Mouse (Mus musculus): Measurements from ENCODE around the gene Cemip2.

Gene Cemip2

DNA sequence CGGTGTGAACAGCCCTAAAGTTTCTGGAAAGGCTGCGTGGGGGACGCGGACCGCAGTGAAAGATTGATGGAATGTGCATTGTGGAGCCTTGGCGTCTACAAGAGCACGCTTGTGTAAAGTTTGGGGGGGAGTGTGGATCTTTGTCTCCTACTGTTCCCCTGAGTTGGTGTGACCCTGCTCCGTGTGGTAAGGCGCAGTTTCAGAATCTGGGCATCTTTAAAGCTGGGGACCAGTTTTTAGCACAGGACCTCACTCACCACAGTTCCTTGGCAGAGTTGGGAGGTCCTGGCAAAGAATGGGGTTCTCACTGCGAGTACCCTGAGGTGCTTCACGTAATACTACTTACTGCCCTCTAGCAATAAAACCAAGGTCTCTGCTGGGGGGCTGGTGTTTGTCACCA lies 964 bp downstream of the Cemip2 start:
- DNase-seq (ENCODE audit: low spot score), result no peak

DNA sequence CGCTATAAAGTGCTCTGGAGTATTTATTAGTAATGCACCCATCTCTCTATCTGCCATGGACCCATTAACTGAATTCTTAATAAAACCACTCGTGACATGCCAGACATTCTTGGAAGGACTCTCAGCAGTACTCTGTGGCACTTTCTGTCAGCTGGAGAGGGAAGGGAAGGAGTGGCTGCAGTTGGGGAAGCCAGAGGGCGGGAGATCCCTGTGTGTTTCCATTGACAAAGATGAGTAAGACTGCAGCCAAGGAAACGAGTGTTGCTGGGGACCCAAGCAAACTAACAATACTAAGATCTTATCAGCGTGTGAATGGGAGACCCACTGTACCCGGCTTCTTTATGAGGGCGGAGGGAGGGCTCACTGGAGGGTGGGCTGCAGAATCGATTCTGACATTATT lies 2.5 kb downstream of the Cemip2 start:
- no peak for DNase-seq (ENCODE audit: low spot score)

GRCm38 (mm10) chr19:21781066-21781786 lies 3.1 kb downstream of the Cemip2 start:
- DNase-seq (ENCODE audit: low spot score), result no peak

DNA sequence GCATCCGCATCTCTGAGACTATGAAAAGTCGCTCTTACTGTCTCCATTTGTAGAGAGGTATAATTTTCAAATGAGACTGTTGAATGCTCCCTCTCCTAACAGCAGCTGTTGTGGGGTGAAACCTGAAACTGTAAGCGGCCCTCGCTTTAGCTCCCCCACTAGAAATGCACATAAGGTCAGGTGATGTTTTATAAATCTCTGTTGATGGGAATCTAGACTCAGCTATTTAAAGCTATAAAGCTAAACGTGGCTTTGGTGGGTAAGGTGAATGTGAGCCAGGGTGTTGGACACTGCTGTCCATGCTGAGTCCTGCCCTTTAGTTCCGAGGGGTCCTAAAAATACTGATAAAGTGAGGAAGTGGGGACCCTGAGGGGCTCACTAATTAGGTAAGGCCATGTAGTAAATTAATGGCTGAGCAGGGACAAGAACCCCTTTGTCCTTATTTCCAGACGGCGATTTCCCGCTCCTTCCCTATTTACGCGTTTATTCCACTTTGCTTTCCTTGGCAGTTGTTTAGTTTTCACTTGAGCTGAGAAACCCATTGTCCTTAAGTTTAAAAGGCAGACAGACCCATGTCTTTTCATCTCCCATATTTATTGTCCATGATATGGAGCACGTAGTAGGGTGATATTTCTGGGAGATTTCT lies 3.8 kb downstream of the Cemip2 start:
- DNase-seq (ENCODE audit: low spot score), result no peak

DNA sequence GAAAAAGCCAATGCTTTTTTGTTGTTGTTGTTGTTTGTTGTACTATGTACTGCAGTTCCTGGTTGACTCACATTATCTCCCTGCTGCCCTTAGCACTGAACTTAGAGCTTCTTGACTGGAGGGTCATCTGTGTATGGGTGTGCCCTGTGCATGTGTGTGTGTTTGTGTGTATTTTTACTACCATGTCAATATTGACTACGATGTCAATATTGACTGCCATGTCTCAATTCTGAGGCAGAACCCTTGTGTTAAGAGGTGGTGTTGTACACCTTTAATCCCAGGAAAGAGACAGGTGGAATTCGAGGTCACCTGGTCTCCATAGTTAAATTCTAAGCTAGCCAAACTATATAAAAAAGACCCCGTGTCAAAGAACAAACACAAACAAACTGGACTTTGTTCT lies 5.6 kb downstream of the Cemip2 start:
- DNase-seq (ENCODE audit: low spot score), result no peak

DNA sequence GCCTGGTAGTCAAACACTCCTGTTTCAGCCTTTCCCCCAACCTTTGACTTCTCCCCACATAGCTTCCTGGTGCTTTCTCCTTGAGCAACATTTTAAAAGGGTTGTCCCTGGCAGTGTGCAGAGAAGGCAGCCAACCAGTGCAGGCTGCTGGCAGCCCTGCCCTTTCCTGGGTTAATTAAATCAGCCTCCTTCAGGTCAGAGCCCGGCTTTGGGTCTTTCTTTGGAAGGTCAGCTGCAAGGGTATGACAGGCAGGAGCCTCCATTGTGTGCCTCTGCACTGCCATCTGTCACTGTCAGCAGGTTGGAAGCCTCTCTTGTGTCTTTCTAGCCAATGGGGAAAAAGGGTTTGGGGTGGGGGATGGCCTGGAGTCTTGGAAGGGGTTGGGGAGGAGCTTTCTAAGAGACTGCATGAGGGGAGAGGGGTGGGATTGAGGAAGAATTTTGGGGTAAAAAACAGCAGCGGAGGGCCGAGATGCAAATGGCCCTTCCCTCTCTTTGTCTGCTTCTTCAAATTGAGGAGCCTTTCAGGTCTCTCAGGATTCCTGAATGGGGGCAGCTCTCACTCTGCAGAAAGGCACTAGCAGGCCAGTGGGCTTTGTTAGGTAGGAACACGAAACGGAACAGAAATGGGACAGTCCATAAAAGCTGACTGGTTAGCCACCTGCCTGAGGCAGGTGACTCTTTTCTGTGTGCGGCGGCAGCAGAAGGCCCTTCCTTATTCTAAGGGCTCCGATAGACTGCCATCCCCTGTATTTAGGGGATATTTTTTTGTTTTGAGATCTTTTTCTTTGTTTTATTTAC lies 6.4 kb downstream of the Cemip2 start:
- DNase-seq (ENCODE audit: low spot score), result no peak

GRCm38 (mm10) chr19:21785132-21785528 lies 7.0 kb downstream of the Cemip2 start:
- DNase-seq (ENCODE audit: low spot score), result no peak

DNA sequence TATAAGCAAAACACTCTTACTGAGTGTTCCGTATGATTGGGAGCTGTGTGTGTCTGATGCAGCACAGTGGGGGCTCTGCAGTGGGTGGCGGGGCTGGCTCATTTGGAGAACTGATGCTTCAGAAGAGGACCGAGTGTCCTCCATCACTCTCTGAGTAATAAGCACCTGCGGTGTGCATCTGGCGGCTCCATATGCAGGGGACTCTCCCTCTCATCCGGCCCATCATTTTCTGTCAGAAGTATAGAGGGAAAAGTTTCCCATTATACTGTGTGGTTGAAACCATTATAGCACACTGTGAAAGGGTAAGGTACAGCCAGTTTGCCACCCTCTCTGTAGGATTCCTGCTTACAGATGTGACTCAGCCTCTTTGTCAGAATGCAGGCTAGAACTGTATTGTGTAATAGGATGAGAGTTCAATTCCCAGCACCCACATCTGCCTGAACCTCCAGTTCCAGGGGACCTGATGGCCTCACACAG lies 8.9 kb downstream of the Cemip2 start:
- DNase-seq (ENCODE audit: low spot score), result no peak

GRCm38 (mm10) chr19:21788999-21789398 lies 10.9 kb downstream of the Cemip2 start:
- DNase-seq (ENCODE audit: low spot score), result no peak

- DNase-seq (ENCODE audit: low spot score), result no peak
These were observed 11.5 kb downstream of the Cemip2 start for GRCm38 (mm10) chr19:21789676-21790075.

- DNase-seq (ENCODE audit: low spot score), result no peak
These were observed 13.2 kb downstream of the Cemip2 start for GRCm38 (mm10) chr19:21791386-21791785.

DNA sequence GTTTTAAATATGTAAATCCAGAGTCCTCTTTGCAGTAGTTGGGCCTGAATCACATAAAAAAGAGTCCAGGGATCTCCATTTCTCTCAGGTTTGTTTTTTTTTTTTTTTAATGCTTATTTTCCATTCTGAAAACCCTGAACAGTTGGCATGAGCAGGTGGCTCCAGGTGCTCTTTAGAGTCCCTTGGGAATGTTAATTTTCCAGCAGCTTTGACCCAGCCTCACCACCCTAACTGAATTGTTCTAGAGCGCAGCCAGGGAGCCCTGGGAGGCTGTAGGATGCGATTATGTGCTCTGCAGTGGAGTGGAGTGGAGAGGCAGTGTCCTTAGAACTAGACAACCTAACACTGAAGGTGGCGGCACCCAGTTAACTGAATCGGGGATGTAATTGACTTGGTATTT lies 13.7 kb downstream of the Cemip2 start:
- no peak for DNase-seq (ENCODE audit: low spot score)

DNA sequence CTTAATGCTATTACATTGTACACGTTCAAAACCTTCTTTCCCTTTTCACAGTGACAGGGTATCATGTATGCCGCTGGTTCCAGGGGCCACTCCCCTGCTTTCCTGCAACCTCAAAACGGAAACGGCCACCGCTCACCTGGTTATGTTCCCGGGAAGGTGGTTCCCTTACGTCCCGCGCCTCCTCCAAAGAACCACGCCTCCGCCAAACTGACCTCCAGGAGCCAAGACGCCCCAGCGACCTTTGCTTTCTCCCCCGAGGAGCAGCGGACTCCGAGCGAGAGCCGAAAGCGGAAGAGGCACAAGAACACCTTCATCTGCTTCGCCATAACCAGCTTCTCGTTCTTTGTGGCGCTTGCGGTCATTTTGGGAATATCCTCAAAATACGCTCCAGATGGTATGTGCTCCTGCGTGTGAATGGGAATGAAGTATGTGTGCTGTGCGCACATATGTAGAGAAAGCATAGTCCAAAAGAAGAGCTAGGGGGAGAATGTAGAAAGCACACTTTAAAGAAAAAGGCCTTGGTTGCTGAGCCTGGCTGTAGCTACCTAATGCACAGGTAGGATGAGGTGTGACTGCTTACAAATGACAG lies 14.5 kb downstream of the Cemip2 start:
- no peak for DNase-seq (ENCODE audit: low spot score)

DNA sequence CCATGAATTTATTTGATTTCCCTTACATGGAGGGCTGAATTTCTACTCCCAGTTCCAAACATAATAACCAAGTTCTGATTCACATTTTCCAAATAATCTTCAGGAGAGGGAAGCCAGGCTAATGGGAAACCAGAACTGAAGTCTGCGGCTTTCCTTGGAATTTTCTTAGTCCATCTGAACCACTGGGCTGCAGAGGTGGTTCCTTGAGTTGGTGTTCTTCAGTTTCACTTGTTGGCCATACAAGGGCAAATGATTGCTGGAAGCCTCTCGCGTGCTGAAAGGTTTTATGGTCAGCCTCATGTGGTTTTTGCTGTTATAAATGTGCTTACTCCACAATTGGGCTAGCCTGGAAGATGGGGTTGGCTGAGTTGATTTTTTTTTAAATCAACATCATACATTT lies 16.4 kb downstream of the Cemip2 start:
- DNase-seq (ENCODE audit: low spot score), result no peak

DNA sequence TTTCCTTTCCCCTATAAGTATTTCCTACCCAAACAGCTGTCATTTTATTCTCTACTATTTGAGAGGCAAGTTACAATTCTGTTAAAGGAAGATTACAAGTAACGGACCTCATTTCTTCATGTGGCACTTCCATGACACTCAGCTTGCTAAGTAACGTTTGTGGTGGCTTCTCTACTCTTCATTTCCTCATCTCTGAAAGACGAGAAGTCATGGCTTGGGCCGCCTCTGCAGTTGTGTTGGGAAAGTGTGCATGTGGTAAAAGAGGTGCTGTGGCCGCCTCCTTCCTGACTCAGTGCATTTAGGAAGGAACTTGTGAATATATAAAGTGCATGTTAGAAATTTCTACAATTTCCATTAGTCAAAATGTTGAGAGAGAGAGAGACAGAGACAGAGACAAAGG lies 18.2 kb downstream of the Cemip2 start:
- DNase-seq (ENCODE audit: low spot score), result no peak

DNA sequence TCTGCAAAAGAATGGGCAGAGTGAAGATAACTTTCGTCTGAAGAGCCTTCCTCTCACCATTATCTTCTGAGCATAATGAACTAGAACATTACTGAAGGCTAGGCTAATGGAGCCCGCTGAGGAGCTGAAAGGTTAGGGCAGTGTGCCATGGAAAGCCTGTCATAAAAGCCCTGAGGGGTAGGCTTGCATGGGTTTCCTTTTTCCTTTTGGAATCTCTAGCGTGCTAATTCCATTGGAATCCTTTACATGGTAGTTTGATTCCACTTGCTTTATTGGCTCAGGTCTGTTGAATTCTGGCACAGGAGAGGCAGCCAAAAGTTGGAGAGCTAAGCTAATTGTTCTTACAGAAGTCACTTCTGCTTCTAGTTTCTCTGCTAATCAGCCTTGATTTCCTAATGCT lies 20.6 kb downstream of the Cemip2 start:
- no peak for DNase-seq (ENCODE audit: low spot score)

- DNase-seq (ENCODE audit: low spot score), result no peak
These were observed 21.6 kb downstream of the Cemip2 start for GRCm38 (mm10) chr19:21799410-21800373.

DNA sequence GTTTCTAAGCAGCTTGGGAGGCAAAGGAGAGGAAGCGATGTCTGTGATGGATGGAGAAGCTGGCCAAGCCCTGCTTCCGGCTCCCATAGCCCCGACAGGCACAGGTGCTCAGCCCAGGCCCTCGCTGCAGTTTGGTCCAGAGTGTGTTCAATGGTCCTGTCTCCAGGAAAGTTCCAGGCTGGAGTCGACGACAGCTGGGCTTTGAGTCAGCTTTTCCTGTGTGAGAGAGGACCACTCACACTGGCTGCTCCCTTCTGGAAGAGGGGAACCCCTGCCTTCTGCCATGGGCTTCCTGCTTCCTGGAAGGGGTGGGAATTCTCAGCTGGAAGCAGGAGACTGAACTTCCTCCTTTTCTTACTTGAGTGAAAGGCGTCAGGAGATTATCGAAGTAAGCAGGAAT lies 26.3 kb downstream of the Cemip2 start:
- DNase-seq (ENCODE audit: low spot score), result no peak

DNA sequence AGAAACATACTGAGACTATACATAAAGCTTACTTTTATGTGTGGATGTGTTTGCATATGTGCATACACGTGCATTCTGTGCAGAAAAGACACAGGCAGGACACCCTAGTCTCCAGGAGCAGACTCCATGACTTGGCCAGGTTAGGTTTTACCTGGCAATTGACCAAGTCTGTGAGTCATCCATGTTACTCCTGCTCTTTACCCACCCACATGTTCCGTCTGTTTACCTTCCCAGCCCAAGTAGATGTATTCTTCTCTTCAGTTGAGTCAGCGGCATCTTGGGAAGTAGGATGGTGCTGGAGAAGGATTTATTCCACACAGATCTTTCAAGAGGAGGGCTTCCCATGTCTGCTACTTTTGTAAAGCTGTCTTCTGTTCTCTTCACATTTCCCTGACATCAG lies 27.2 kb downstream of the Cemip2 start:
- DNase-seq (ENCODE audit: low spot score), result no peak

- no peak for DNase-seq (ENCODE audit: low spot score)
These were observed 32.0 kb downstream of the Cemip2 start for GRCm38 (mm10) chr19:21810135-21810534.

GRCm38 (mm10) chr19:21813560-21813959 lies 35.4 kb downstream of the Cemip2 start:
- DNase-seq (ENCODE audit: low spot score), result no peak
